Mouse (Mus musculus) bone marrow, adult 2 months (tissue): Measurements from ENCODE around the gene Olfr202. TPM values are rescaled to one million over a fixed set of nuclear protein-coding genes. Genes with fewer than 3 reads are reported as not detected.

Source experiments
- H3K27ac ChIP-seq: fragments of 200-500 bp; 2 replicates; pipeline ENCODE4 v1.5.1; 2012; ENCODE audit warnings: low read depth, mild to moderate bottlenecking, control low read depth, inconsistent platforms, low read length; ENCODE audit not compliant: control insufficient read depth, poor library complexity, insufficient read depth
- H3K4me1 ChIP-seq: fragments of 200-500 bp; 2 replicates; pipeline ENCODE4 v1.6.1; 2011; ENCODE audit warnings: low read length; ENCODE audit not compliant: control insufficient read depth, insufficient read depth
- H3K4me3 ChIP-seq: fragments of 200-500 bp; replicated peaks from 2 replicates; pipeline ENCODE3; 2011; ENCODE audit warnings: mild to moderate bottlenecking, low read depth, low read length, control low read depth; ENCODE audit not compliant: control insufficient read depth
- CTCF ChIP-seq: fragments of 200-500 bp; IDR thresholded peaks from 2 replicates; pipeline ENCODE4 v1.5.1; 2011; ENCODE audit warnings: low read length, control low read depth; ENCODE audit not compliant: control insufficient read depth, insufficient read depth
- POLR2A ChIP-seq: fragments of 200-500 bp; IDR thresholded peaks from 2 replicates; pipeline ENCODE4 v1.6.1; 2011; ENCODE audit warnings: low read depth, mild to moderate bottlenecking, control low read depth, low read length, borderline replicate concordance; ENCODE audit not compliant: control insufficient read depth
- WGBS: fragments of 180-500 bp; shearing (Covaris S2); methylation state at CpG from one replicate; pipeline ENCODE4 v1.1.7; 2018; 5-methylcytosine and 5-hydroxymethylcytosine counted together
- polyA plus RNA-seq: library from polyadenylated mRNA; stranded (reverse); fragments of >200 nt; gene quantifications from 2 replicates; pipeline ENCODE4 v1.2.4, GENCODE M21; 2011; ENCODE audit warnings: low replicate concordance; ENCODE audit not compliant: missing spikeins, insufficient read depth, insufficient read length

Olfr202 gene
- polyA plus RNA-seq, 1 experiment, result not detected

- TF ChIP-seq POLR2A (no peak), CTCF (no peak)
- no peaks in the 10 kb centered on the region for H3K4me1 ChIP-seq
Measured at GRCm38 (mm10) chr16:59249684-59250083, 36.9 kb downstream of the Olfr202 start.

More at GRCm38 (mm10) chr16:59249684-59250083, 36.9 kb downstream of the Olfr202 start:
- 79% methylated on average over 17 of the region's 17 CpGs for WGBS
- no peak overlapping the region for H3K4me3 ChIP-seq
- H3K27ac ChIP-seq, result no peak overlapping the region

Other genes with a start within 250 kb of the Olfr202 start
- not detected in 2 replicates for gene Olfr187, start 247.0 kb downstream of the Olfr202 start, polyA plus RNA-seq
- 0.32 TPM in 1 of 2 replicates, not detected in the other for gene Olfr190, start 208.8 kb downstream of the Olfr202 start, polyA plus RNA-seq
- not detected in 2 replicates for gene Olfr191, start 197.0 kb downstream of the Olfr202 start, polyA plus RNA-seq
- not detected in 2 replicates for gene Olfr193, start 174.9 kb downstream of the Olfr202 start, polyA plus RNA-seq
- gene Olfr194, start 165.7 kb downstream of the Olfr202 start, polyA plus RNA-seq, result not detected in 2 replicates
- gene Olfr195, start 139.7 kb downstream of the Olfr202 start, polyA plus RNA-seq, result not detected in 2 replicates
- not detected in 2 replicates for gene Olfr196, start 116.3 kb downstream of the Olfr202 start, polyA plus RNA-seq
- not detected in 2 replicates for gene Olfr198, start 83.3 kb downstream of the Olfr202 start, polyA plus RNA-seq
- not detected in 2 replicates for gene Olfr199, start 67.0 kb downstream of the Olfr202 start, polyA plus RNA-seq
- gene Olfr201, start 14.2 kb downstream of the Olfr202 start, polyA plus RNA-seq, result not detected in 2 replicates
- gene Olfr203, start 12.1 kb upstream of the Olfr202 start, polyA plus RNA-seq, result not detected in 2 replicates
- not detected in 2 replicates for gene Olfr204, start 31.5 kb upstream of the Olfr202 start, polyA plus RNA-seq
- gene Olfr205, start 44.3 kb upstream of the Olfr202 start, polyA plus RNA-seq, result not detected in 2 replicates
- not detected in 2 replicates for gene Olfr206, start 62.5 kb upstream of the Olfr202 start, polyA plus RNA-seq
- not detected in 2 replicates for gene Olfr209, start 77.2 kb upstream of the Olfr202 start, polyA plus RNA-seq
- gene Gabrr3, start 120.5 kb upstream of the Olfr202 start, polyA plus RNA-seq, result not detected in 2 replicates
- gene Riox2, start 185.0 kb upstream of the Olfr202 start, polyA plus RNA-seq, result 10.4 and 14.6 TPM in 2 replicates